Comparison of ENCODE assay signal across 18 mouse cellular contexts in genomic region chr2:173479050-173479449, GRCm38 (mm10). TPM values are rescaled to one million over a fixed set of nuclear protein-coding genes. Genes with fewer than 3 reads are reported as not detected.
"Had no signal": no experiment of that assay in that cellular context is flagged by ENCODE, and none has a peak within 500 bp of the region (broad histone marks: within the 10 kb centered on the region; RNA-seq: fewer than 3 reads in every experiment).

No protein-coding gene starts in this region.

- H3K4me2 ChIP-seq: limb, embryonic 13.5 days; liver, embryonic 11.5 days; liver, embryonic 15.5 days; lung, embryonic 14.5 days; neural tube, embryonic 12.5 days; stomach, embryonic 15.5 days had no signal

- H3K9ac ChIP-seq: limb, embryonic 13.5 days; liver, embryonic 15.5 days; lung, embryonic 14.5 days; neural tube, embryonic 12.5 days; stomach, embryonic 15.5 days had no signal

- H3K36me3 ChIP-seq: limb, embryonic 13.5 days; liver, embryonic 15.5 days; midbrain, embryonic 10.5 days; neural tube, embryonic 12.5 days; stomach, embryonic 15.5 days had no signal

- H3K9me3 ChIP-seq: limb, embryonic 13.5 days; liver, embryonic 15.5 days; midbrain, embryonic 10.5 days; neural tube, embryonic 12.5 days; stomach, embryonic 15.5 days had no signal

- H3K4me1 ChIP-seq: limb, embryonic 13.5 days; liver, embryonic 15.5 days; midbrain, embryonic 10.5 days; neural tube, embryonic 12.5 days; stomach, embryonic 15.5 days had no signal

- H3K27ac ChIP-seq: limb, embryonic 13.5 days; liver, embryonic 15.5 days; midbrain, embryonic 10.5 days; neural tube, embryonic 12.5 days; stomach, embryonic 15.5 days had no signal

- H3K4me3 ChIP-seq: limb, embryonic 13.5 days; liver, embryonic 15.5 days; midbrain, embryonic 10.5 days; myocyte; neural tube, embryonic 12.5 days; stomach, embryonic 15.5 days had no signal

- DNase-seq: kidney, adult 18-20 months; layer of hippocampus, adult 9-11 months; layer of hippocampus, postnatal 36 days; lung, embryonic 14.5 days; lung, postnatal 10 days; lung, postnatal 4 days; midbrain, embryonic 14.5 days; retina, postnatal 1 day; right cerebral cortex, postnatal 4 days; spleen, adult 18-20 months; thymus, postnatal 4 days had no signal

- H3K27me3 ChIP-seq: limb, embryonic 13.5 days; liver, embryonic 15.5 days; neural tube, embryonic 12.5 days; stomach, embryonic 15.5 days had no signal

RNA-seq across cellular contexts. Expression of gene 1700021F07Rik, which starts 43.3 kb away (rescaled TPM):
- polyA plus RNA-seq: limb, embryonic 13.5 days; liver, embryonic 11.5 days; liver, embryonic 15.5 days; lung, embryonic 14.5 days; midbrain, embryonic 10.5 days; midbrain, embryonic 14.5 days; myocyte; neural tube, embryonic 12.5 days; stomach, embryonic 15.5 days had no signal
